Mouse (Mus musculus) hindbrain, embryonic 15.5 days (tissue): ENCODE results near the gene Myl9. TPM values are rescaled to one million over a fixed set of nuclear protein-coding genes. Genes with fewer than 3 reads are reported as not detected.
"Not testable (repeated sequence)": the region's sequence is repeated elsewhere in the genome, so short reads cannot be mapped to it uniquely, and the experiment has no call there.

Experiments used
- ATAC-seq: fragments of 200-750 bp; cut with Nextera tagmentation; 2 replicates; pipeline ENCODE4 v1.8.0; 2017; ENCODE audit warnings: low read depth, moderate number of reproducible peaks, moderate TSS enrichment; ENCODE audit not compliant: low FRiP score
- H3K27ac ChIP-seq: fragments of 300-500 bp; sonication (generic); replicated peaks from 2 replicates; pipeline ENCODE4 v1.5.1; 2015; ENCODE audit warnings: mild to moderate bottlenecking, inconsistent platforms
- H3K27me3 ChIP-seq: fragments of 300-500 bp; sonication (generic); 2 replicates; pipeline ENCODE4 v1.6.1; 2015; ENCODE audit warnings: control low read depth, inconsistent platforms
- H3K36me3 ChIP-seq: fragments of 300-500 bp; sonication (generic); 2 replicates; pipeline ENCODE4 v1.6.1; 2015; ENCODE audit warnings: control low read depth, inconsistent platforms
- H3K4me1 ChIP-seq: fragments of 300-500 bp; sonication (generic); replicated peaks from 2 replicates; pipeline ENCODE4 v1.6.1; 2015; ENCODE audit warnings: control low read depth, inconsistent platforms
- H3K4me2 ChIP-seq: fragments of 300-500 bp; sonication (generic); 2 replicates; pipeline ENCODE4 v1.6.1; 2015; ENCODE audit warnings: moderate library complexity, mild to moderate bottlenecking, inconsistent platforms
- H3K4me3 ChIP-seq: fragments of 300-500 bp; sonication (generic); 2 replicates; pipeline ENCODE4 v1.5.1; 2015; ENCODE audit warnings: mild to moderate bottlenecking, inconsistent platforms
- H3K9ac ChIP-seq: fragments of 300-500 bp; sonication (generic); 2 replicates; pipeline ENCODE4 v1.6.1; 2015; ENCODE audit warnings: inconsistent platforms
- H3K9me3 ChIP-seq: fragments of 300-500 bp; sonication (generic); 2 replicates; pipeline ENCODE4 v1.6.1; 2016; ENCODE audit warnings: control low read depth, inconsistent platforms
- WGBS: fragments of 180-500 bp; shearing (Covaris S2); methylation state at CpG from one replicate; pipeline ENCODE4 v1.1.7; 2015; 5-methylcytosine and 5-hydroxymethylcytosine counted together
- polyA plus RNA-seq: library from polyadenylated mRNA; unstranded; fragments of >200 nt; fragmentation: Nextera tagmentation; extraction: Ambion mirVana; gene quantifications from 2 replicates; pipeline ENCODE4 v1.2.1, GENCODE M21; 2015

Gene Myl9
- polyA plus RNA-seq, 1 experiment from 2014 or later = 42.4 TPM

GRCm38 (mm10) chr2:156816116-156816515 lies 40.9 kb downstream of the Myl9 start:
- Histone ChIP-seq H3K27ac (no peak overlapping the region), H3K9ac (no peak overlapping the region), H3K4me1 (no peaks in the 10 kb centered on the region), H3K4me2 (no peak overlapping the region), H3K9me3 (no peaks in the 10 kb centered on the region), H3K36me3 (no peaks in the 10 kb centered on the region), H3K4me3 (no peak overlapping the region), H3K27me3 (no peaks in the 10 kb centered on the region)
- no peak for ATAC-seq
- WGBS = 86% methylated on average over 1 of the region's 1 CpGs

- H3K9ac ChIP-seq, H3K4me1 ChIP-seq, ATAC-seq, H3K27me3 ChIP-seq, H3K36me3 ChIP-seq, H3K27ac ChIP-seq, H3K4me2 ChIP-seq, H3K9me3 ChIP-seq, H3K4me3 ChIP-seq: not testable (repeated sequence)
- WGBS = 84% methylated on average over 6 of the region's 6 CpGs
Observed at GRCm38 (mm10) chr2:156825128-156825527, 49.9 kb downstream of the Myl9 start.

Other genes starting within 250 kb of the Myl9 start
- 43.8 and 44.9 TPM in 2 replicates for gene Aar2, start 227.8 kb upstream of the Myl9 start, polyA plus RNA-seq
- gene Dlgap4, start 161.7 kb upstream of the Myl9 start, polyA plus RNA-seq = 215 and 244 TPM in 2 replicates
- gene Tgif2, start 64.6 kb downstream of the Myl9 start, polyA plus RNA-seq = 21.3 and 22.6 TPM in 2 replicates
- gene 4930518I15Rik, start 82.5 kb downstream of the Myl9 start, polyA plus RNA-seq = 9.1 TPM in 2 replicates
- gene Rab5if, start 87.7 kb downstream of the Myl9 start, polyA plus RNA-seq = 145 and 148 TPM in 2 replicates
- gene Sla2, start 111.8 kb downstream of the Myl9 start, polyA plus RNA-seq = 0.17 TPM in 1 of 2 replicates, not detected in the other
- gene Ndrg3, start 216.6 kb downstream of the Myl9 start, polyA plus RNA-seq = 135 and 141 TPM in 2 replicates
- 11.0 and 13.2 TPM in 2 replicates for gene Dsn1, start 231.7 kb downstream of the Myl9 start, polyA plus RNA-seq